8 mouse cellular contexts compared by ENCODE assay signal in genomic region chr11:5318035-5318775, GRCm38 (mm10). TPM values are rescaled to one million over a fixed set of nuclear protein-coding genes. Genes with fewer than 3 reads are reported as not detected.
DNase-seq lines count a peak whose midpoint lies in the region; ATAC-seq and TF ChIP-seq lines count a peak whose summit lies in the region.

No protein-coding gene starts in this region.

- no peak overlapping the region for H3ac ChIP-seq in myocyte (ENCODE audit: control insufficient read depth, insufficient read length)

- no peaks in the 10 kb centered on the region for H3K36me3 ChIP-seq in forebrain, embryonic 13.5 days (ENCODE audit: poor library complexity, severe bottlenecking)
- H3K36me3 ChIP-seq in myocyte (ENCODE audit: control insufficient read depth, insufficient read depth): no peaks in the 10 kb centered on the region

- H3K27ac ChIP-seq in forebrain, embryonic 13.5 days: peak overlapping the region; percentile 74

- 0 out of 2 replicates have a peak overlapping the region, but pooled peaks have one; percentile 3 for H3K9ac ChIP-seq in forebrain, embryonic 13.5 days

- no peak overlapping the region for H3K4me3 ChIP-seq in forebrain, embryonic 13.5 days
- no peak overlapping the region for H3K4me3 ChIP-seq in myocyte

- no peaks in the 10 kb centered on the region for H3K79me2 ChIP-seq in myocyte (ENCODE audit: control insufficient read depth, insufficient read depth)

- DNase-seq in ES-CJ7 (ENCODE audit: low read depth, low spot score) (peak; percentile 38), WW6 (ENCODE audit: low read depth, low spot score) (peak; percentile 16)
- peak; percentile 67 to 75 for DNase-seq in layer of hippocampus, postnatal 36 days
- no peak for DNase-seq in urinary bladder, postnatal 10 days (ENCODE audit: low spot score)
- DNase-seq in yolk sac, embryonic 10.5 days (ENCODE audit: low spot score): no peak
- DNase-seq in thymus, postnatal 36 days: no peak

- peaks cover 46% of the 10 kb centered on the region for H3K4me1 ChIP-seq in forebrain, embryonic 13.5 days

- H3K4me2 ChIP-seq in forebrain, embryonic 13.5 days: peak overlapping the region; percentile 6; the same call in 1 of the 2 replicates
- peak overlapping the region; percentile 8 for H3K4me2 ChIP-seq in myocyte (ENCODE audit: low read depth)

- no peak for TF ChIP-seq POLR2A in myocyte (IDR thresholded peaks at IDR 0.05; ENCODE audit: insufficient read length, low read depth)

- H3K27me3 ChIP-seq in forebrain, embryonic 13.5 days: no peaks in the 10 kb centered on the region
- H3K27me3 ChIP-seq in myocyte (ENCODE audit: control insufficient read depth, insufficient read depth, insufficient read length): no peaks in the 10 kb centered on the region

- ATAC-seq in forebrain, embryonic 13.5 days: peak; percentile 91

- 2% methylated on average over 8 of the region's 8 CpGs for WGBS in forebrain, embryonic 13.5 days

- H3K9me3 ChIP-seq in forebrain, embryonic 13.5 days (replicated peaks): no peaks in the 10 kb centered on the region

TF ChIP-seq in myocyte, 11 proteins besides CTCF, POLR2A, EP300 and RAD21:
- no peak for TF ChIP-seq MYOG (IDR thresholded peaks at IDR 0.05; ENCODE audit: control insufficient read depth in 1 of 3, insufficient read depth in 1 of 3, insufficient read length in 2 of 3, low read depth in 2 of 3)
- TF ChIP-seq POLR2AphosphoS2 (IDR thresholded peaks at IDR 0.05; ENCODE audit: insufficient read length, low read depth): no peak
- TF ChIP-seq SRF (IDR thresholded peaks at IDR 0.05; ENCODE audit: control insufficient read depth, insufficient read length, low read depth): no peak
- no peak for TF ChIP-seq TCF3 (IDR thresholded peaks at IDR 0.05; ENCODE audit: insufficient read length, low read depth)
- no peak for TF ChIP-seq TCF12 (IDR thresholded peaks at IDR 0.05; ENCODE audit: insufficient read depth, poor library complexity, severe bottlenecking)
- no peak for TF ChIP-seq USF1 (IDR thresholded peaks at IDR 0.05; ENCODE audit: low read depth)
- no peak for TF ChIP-seq E2F4 (IDR thresholded peaks at IDR 0.05; ENCODE audit: insufficient read depth)
- TF ChIP-seq MYOD1 (IDR thresholded peaks at IDR 0.05; ENCODE audit: control insufficient read depth in 1 of 3, insufficient read length in 2 of 3, low read depth in 2 of 3): no peak
- no peak for TF ChIP-seq CEBPB (IDR thresholded peaks at IDR 0.05; ENCODE audit: insufficient read depth, poor library complexity, severe bottlenecking)
- no peak for TF ChIP-seq REST (IDR thresholded peaks at IDR 0.05; ENCODE audit: insufficient read depth, insufficient read length)
- TF ChIP-seq MAX (IDR thresholded peaks at IDR 0.05; ENCODE audit: low read depth): no peak

RNA-seq across cellular contexts. Expression of gene Kremen1, which starts 56.8 kb away (rescaled TPM):
- polyA plus RNA-seq in forebrain, embryonic 13.5 days (2015; fragmentation: Nextera tagmentation; extraction: Ambion mirVana): 6.6 and 7.2 TPM in 2 replicates
- 10 to 100 TPM; 13.1 to 14.6 TPM for total RNA-seq in layer of hippocampus, postnatal 36 days (2021)
- 79.3 TPM for polyA plus RNA-seq in myocyte (2012; fragmentation: generic; extraction: Trizol)

Comparison
In these comparisons a context has a peak if more than half of its experiments do, and no peak if none do; other contexts are left out.
1. DNase-seq: peak in ES-CJ7 (single experiment), WW6 (single experiment) and layer of hippocampus, postnatal 36 days (2 of 2); none in urinary bladder, postnatal 10 days (single experiment), yolk sac, embryonic 10.5 days (single experiment) and thymus, postnatal 36 days (0 of 2).